Mouse (Mus musculus) layer of hippocampus, adult 2 months (tissue): ENCODE measurements around the gene Gorasp2. TPM values are rescaled to one million over a fixed set of nuclear protein-coding genes. Genes with fewer than 3 reads are reported as not detected.

Experiments
- DNase-seq, 2 experiments: peaks; one replicate each; pipeline ENCODE4 v3.0.0; 2022; ENCODE audit warnings: low spot score in 2 of 2
- H3K27ac ChIP-seq: fragments of 200-600 bp; 2 replicates; pipeline ENCODE4 v1.8.1; 2022
- H3K4me3 ChIP-seq: fragments of 200-600 bp; 2 replicates; pipeline ENCODE4 v1.8.1; 2022; ENCODE audit warnings: mild to moderate bottlenecking
- CTCF ChIP-seq: fragments of 200-600 bp; conservative IDR thresholded peaks from 2 replicates; pipeline ENCODE4 v1.8.1; 2022; ENCODE audit warnings: antibody characterized with exemption, mild to moderate bottlenecking, moderate library complexity
- total RNA-seq, 2 experiments: library from RNA; stranded (reverse); gene quantifications; 2 replicates each; pipeline ENCODE4 v1.2.3; 2021

Gene Gorasp2
- total RNA-seq, 2 experiments from 2014 or later, result 105 to 108 TPM

DNA sequence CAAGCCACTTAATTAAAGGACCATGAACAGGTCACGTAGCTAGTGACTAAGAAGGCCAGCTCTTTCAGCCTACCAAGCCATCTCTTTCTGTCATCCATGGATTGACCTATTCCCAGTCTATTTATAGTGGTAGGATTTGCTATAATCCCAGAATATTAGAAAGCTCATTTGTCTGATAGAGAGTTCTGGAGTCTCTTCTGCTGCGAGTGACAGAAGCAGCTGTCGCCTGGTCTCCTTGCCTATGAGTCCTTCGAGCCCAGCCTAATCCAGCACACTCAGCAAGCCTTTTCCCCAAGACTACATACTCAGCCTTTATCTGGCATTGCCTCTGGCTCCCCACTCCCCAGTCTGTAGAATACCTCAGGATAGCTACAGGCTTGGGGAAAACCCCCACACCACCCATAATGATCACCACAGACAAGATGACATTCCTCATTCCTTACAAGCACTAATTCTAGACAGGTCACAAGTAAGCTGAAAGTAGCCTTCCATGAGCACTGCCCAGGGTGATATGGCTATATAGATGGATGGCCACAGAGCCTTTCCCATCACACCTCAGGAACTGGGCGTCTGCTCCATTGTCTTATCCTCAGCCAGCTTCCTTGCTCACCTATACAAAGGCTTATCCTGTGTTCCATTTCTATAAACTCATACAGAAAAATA lies 27.2 kb upstream of the Gorasp2 start:
- TF ChIP-seq CTCF, result no peak
- H3K27ac ChIP-seq, result no peak overlapping the region
- H3K4me3 ChIP-seq, result no peak overlapping the region
- no peak for DNase-seq

DNA sequence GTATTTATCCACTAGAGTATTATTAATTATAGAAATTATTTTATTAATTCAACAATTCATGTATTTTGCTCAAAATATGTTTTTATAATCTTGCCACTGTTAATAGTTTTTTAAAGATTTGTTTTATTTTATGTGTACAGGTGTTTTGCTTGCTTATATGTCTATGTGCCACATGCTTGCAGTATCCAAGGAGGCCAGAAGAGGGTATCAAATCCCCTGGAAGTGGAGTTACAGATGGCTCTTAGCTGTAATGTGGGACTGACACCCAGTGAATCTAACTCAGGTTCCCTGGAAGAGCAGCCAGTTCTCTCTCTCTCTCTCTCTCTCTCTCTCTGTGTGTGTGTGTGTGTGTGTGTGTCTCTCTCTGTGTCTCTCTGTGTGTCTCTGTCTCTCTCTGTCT lies 20.4 kb upstream of the Gorasp2 start:
- TF ChIP-seq CTCF, result peak; percentile 51
- DNase-seq, result no peak

DNA sequence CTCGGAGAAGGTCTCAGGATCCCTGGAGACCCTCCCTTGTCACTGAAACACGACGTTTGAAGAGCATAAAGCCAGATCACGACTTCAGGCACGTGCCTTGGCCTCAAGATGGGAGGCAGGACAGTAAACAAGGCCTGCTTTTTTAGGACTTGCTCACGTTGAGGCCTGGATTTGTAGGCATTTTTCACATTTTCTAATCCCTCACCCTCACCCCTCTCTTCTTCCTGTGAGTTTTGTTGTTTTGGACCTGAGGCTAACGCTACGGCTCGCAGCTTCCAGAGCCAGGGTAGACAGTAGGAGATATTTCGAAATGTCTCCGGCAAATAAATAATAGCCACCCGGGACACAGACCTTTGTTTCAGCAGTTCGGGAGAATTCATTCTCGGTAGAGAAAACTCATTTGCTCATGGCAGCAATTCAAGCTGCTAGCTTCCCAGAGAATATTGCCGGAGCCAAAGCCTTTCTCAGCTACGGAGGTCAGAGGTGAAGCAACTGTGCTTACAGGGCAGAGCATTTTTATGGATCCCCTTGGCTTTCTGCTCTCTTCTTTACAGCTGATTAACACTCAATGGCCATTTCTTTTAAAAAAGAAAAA lies 18.3 kb upstream of the Gorasp2 start:
- no peak for TF ChIP-seq CTCF
- no peak overlapping the region for H3K27ac ChIP-seq
- H3K4me3 ChIP-seq, result no peak overlapping the region
- DNase-seq, result no peak

More for the DNA sequence above, 20.4 kb upstream of the Gorasp2 start:
- Histone ChIP-seq H3K4me3 (no peak overlapping the region), H3K27ac (no peak overlapping the region)

DNA sequence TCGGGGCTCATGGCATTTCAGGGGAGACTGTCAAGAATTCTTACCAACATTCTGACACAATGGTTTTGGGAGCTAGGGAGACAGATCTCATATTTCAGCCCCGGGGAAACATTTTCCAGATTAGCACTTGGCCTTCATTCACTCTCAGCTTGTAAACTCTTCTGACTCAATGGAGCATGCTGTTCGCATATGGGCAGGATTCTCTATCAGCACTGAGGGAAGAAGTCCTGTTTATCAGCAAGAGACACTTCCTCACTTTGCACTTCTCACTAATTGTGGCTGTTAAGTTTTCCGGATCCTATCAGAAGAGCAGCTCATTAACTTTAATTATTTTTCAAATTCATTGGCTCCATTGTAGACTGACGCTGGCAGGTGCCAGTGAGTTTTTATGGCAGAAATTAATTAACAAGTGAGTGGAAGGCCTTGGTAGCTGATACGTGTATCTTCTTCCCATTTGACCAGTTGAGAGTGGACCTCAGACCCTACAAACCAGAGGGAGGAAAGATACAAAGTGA lies 16.1 kb upstream of the Gorasp2 start:
- H3K4me3 ChIP-seq, result no peak overlapping the region
- DNase-seq, result no peak
- no peak overlapping the region for H3K27ac ChIP-seq
- no peak for TF ChIP-seq CTCF

DNA sequence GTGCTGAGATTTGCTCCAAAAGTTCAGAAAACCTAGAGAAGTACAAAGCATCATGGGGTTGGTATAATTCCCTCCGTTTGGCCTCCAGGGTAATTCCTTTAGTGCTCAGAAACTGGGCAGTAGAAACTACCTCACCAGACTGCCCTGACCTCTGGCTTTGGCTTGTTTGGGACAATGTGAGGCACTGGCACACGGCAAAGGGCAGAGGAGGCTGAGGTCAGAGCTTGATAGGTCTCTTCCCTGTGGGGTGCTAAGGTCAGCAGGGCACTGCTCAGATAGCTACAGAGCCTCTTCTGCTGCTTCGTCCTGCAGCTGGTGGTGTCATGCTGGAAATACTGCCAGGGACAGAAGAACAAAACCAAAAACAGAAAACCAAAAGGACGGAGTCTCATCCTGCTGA lies 13.7 kb upstream of the Gorasp2 start:
- TF ChIP-seq CTCF, result no peak
- DNase-seq, result no peak
- Histone ChIP-seq H3K27ac (no peak overlapping the region), H3K4me3 (no peak overlapping the region)

DNA sequence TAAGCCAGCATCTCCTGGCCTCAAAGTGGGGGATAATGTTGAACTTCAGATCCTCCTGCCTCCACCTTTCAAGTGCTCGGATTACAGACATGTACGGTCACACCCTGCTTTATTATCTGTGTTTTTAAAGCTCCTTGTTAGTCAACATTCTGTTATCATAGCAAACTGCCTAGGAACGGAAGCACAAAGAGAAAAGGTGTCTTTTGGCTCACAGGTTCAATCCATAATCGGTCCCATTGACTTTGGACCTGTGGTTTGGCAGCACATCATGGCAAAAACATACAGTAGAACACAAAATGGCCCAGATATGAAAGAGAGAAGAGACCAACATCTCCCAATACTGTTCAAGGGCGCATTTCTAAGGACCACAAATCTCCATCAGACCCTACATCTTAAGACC lies 13.1 kb upstream of the Gorasp2 start:
- DNase-seq, result no peak
- no peak for TF ChIP-seq CTCF
- no peak overlapping the region for H3K27ac ChIP-seq
- no peak overlapping the region for H3K4me3 ChIP-seq

DNA sequence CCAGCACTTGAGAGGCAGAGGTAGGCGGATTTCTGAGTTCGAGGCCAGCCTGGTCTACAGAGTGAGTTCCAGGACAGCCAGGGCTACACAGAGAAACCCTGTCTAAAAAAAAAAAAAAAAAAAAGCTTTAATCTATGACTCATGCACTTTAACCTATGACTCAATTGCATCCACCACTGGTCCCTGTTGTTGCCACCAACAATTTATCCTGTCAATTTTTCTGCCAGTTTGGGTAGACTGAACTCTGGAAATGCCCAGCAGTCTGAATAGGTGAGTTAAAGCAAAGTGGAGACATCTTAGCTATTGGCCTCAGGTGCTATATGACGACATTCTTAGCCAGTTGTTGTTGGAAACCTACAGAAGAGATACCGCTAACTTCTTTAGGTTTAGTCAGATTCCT lies 11.9 kb upstream of the Gorasp2 start:
- Histone ChIP-seq H3K4me3 (no peak overlapping the region), H3K27ac (no peak overlapping the region)
- no peak for TF ChIP-seq CTCF
- DNase-seq, result no peak

DNA sequence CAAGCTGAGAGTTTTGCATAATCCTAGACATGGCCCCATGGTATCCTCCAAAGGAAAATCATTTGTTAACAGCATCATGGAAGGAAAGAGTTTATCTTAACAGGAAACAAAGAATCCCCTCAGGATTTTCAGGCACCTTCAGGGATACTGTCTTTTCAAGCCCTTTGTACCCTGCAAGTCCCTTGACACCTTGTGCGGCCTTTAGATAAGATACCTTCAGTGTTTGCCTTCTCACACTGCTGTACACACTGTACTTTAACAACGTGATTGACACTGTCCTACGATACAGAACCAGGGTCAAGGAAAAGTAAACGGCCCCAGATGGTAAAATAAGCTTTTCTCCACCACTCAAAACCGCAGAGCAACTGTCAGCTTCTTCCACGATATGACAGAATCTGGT lies 9.6 kb upstream of the Gorasp2 start:
- no peak overlapping the region for H3K27ac ChIP-seq
- DNase-seq, result no peak

DNA sequence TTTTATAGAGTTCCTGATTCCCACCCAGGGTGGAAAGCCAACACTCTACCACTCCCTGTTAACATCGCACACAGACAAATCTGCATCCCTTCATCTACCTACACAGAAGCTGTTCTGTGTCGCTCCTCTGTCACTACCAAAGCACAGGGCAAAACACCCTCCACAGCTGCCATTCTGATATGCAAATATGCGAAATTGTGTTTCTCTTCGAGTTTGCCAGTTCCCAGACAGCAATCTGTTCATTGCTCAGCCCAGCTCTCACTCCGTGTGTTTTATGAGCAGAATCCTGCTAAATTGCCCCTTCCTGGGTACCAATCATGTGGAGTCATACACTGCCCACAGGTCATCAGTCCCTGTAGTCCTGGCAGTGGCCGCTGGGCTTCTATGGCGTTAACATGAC lies 4.3 kb upstream of the Gorasp2 start:
- H3K27ac ChIP-seq, result peak overlapping the region; percentile 93
- H3K4me3 ChIP-seq, result no peak overlapping the region
- DNase-seq, result peak; percentile 19 to 46
- TF ChIP-seq CTCF, result no peak

More for the DNA sequence above, 9.6 kb upstream of the Gorasp2 start:
- no peak overlapping the region for H3K4me3 ChIP-seq
- TF ChIP-seq CTCF, result no peak

DNA sequence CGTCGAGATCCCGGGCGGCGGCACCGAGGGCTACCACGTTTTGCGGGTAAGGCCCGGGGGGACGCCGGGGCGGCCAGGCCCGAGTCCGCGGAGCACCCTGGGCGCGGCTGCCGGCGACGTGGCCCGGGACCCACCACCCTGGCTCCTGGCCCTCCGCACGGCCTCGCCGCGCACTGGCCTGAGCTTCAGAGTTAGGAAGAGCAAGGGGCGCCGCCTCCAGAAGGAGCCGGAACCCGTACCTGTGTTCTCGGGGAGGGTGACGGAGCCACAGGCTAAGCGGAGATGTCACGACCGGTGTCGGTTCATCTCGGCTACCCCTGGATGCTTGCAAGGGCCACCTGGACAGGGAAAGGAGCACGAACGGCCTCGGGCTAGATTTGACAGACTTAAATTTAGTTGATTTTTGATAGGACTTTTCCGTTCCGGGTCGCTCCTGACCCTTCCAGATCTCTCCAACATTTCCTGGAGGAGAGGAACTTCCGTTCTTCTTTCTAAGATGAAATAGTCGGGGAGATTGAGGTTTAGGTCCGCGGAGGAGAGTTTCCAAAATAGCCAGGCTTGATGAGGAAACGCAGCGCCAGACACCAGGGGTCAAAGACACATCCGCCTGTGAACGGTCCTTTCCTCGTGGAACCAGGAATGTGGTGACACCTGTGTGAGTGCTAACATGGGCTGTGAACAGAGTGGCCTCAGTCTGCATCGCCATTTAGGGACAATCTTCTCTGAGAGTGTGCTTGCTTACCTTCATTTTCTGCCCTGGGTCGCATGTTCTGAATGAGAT lies 529 bp downstream of the Gorasp2 start, which contains the start of gene Gm26558:
Gene Gm26558 (minus strand): TSS at position 394 of the 781 bp plus-strand sequence.
- H3K27ac ChIP-seq, result peak within 1 kb of the TSS; percentile 97
- peak in 1 of 2 experiments; percentile 22 for DNase-seq
- peak within 1 kb of the TSS; percentile 96 for H3K4me3 ChIP-seq
- no peak for TF ChIP-seq CTCF

DNA sequence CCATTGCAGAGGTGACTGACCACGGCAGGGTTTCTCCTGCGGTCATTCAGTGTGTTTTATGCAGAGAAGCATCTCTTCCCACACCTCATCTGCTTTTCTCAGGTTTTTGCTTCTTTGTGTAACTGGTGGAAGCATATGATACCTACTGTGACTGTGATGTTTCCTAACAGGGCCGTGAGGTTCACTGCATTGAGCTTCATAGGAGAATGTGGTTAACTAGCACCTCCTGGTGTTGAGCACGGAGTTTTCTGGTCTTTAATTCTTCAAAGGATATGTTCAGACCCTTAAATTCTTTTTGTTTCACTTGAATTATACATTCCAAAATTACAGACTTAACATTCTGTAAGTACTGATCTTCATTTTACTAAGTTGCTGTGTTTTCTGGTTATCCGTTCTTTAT lies 2.4 kb downstream of the Gorasp2 start:
- peak; percentile 63 for TF ChIP-seq CTCF
- Histone ChIP-seq H3K27ac (0 out of 2 replicates have a peak overlapping the region, but pooled peaks have one; percentile 3), H3K4me3 (no peak overlapping the region)
- DNase-seq, result no peak

DNA sequence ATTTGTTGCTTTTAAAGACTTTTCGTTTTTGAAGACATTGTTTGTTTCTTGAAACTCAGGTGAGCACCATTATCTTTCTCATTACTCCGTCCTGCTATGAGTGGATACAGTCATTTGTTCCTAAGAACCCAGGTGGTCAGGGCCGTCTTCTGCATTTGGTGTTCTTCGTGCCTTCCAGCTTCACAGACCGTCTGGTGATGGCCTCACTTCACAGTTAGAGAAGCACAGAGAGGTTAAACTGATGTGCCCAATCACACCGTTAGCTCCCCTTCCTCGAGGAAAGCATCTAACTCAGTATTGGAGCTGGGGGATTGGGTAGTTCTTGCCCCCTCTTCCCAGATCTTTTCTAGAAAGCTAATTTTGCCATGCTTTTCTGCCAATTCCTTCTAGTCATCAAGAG lies 5.6 kb downstream of the Gorasp2 start:
- Histone ChIP-seq H3K4me3 (no peak overlapping the region), H3K27ac (no peak overlapping the region)
- TF ChIP-seq CTCF, result no peak
- DNase-seq, result no peak

DNA sequence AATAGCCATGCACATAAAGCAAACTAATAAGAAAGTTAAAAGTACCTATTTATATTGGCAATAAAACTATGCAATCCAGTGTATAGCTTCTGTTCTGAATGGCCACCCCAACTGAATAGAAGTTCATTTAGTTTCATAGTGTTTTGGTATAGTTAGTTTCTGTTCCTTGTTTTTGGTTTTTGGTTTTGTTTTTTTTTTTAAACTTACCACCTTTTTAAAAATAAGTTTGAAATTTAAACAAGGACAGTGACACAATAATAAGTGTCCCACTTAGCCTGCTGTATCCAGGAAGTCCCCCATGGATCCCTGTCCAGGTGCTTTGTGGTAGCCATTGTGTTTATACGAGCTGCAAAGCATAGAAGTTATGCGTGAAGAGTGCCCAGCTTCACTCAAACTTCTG lies 7.9 kb downstream of the Gorasp2 start:
- Histone ChIP-seq H3K27ac (no peak overlapping the region), H3K4me3 (no peak overlapping the region)
- TF ChIP-seq CTCF, result no peak
- no peak for DNase-seq
